Mouse (Mus musculus): ENCODE measurements around the gene Slco1c1. TPM values are rescaled to one million over a fixed set of nuclear protein-coding genes. Genes with fewer than 3 reads are reported as not detected.

Gene Slco1c1
- polyA plus RNA-seq, 1 experiment from 2014 or later: not detected

GRCm38 (mm10) chr6:141597037-141597436 is 72.9 kb downstream of the Slco1c1 start:
- no peak overlapping the region for H3K27ac ChIP-seq
- WGBS (ENCODE audit: insufficient replicate concordance): 89% methylated on average over 2 of the region's 2 CpGs
- H3K4me1 ChIP-seq: no peaks in the 10 kb centered on the region
- H3K9me3 ChIP-seq (replicated peaks): 0 out of 2 replicates have a peak, but pooled peaks cover 8% of the 10 kb centered on the region
- H3K36me3 ChIP-seq: no peaks in the 10 kb centered on the region
- ATAC-seq: no peak
- H3K9ac ChIP-seq: no peak overlapping the region
- no peak overlapping the region for H3K4me3 ChIP-seq
- H3K27me3 ChIP-seq (replicated peaks): no peaks in the 10 kb centered on the region
- no peak overlapping the region for H3K4me2 ChIP-seq

DNA sequence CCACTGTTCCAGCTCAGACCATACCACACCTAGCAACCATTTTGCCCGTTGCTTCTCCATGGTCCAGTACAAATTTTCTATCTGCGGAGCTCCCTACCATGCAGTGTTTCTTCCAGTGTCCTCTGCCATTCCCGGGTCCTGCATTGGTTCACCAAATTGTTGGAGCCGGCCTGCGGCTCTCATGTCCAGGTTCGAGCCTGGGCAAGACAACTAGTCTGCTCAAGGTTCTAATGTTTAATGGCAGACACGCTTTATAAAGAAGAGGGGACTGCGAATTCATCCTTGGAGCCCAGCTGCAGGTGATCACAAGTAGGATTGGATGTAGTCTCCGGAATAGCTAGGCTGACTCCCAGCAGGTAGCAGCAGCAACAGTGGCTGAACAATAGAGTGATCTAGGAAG is 76.8 kb downstream of the Slco1c1 start:
- WGBS (ENCODE audit: insufficient replicate concordance): 51% methylated on average over 9 of the region's 9 CpGs
- no peak overlapping the region for H3K9ac ChIP-seq
- ATAC-seq: no peak
- H3K36me3 ChIP-seq: no peaks in the 10 kb centered on the region
- no peaks in the 10 kb centered on the region for H3K4me1 ChIP-seq
- no peak overlapping the region for H3K4me3 ChIP-seq
- H3K4me2 ChIP-seq: no peak overlapping the region
- H3K27me3 ChIP-seq (replicated peaks): no peaks in the 10 kb centered on the region
- no peak overlapping the region for H3K27ac ChIP-seq
- H3K9me3 ChIP-seq (replicated peaks): 0 out of 2 replicates have a peak, but pooled peaks cover 8% of the 10 kb centered on the region

DNA sequence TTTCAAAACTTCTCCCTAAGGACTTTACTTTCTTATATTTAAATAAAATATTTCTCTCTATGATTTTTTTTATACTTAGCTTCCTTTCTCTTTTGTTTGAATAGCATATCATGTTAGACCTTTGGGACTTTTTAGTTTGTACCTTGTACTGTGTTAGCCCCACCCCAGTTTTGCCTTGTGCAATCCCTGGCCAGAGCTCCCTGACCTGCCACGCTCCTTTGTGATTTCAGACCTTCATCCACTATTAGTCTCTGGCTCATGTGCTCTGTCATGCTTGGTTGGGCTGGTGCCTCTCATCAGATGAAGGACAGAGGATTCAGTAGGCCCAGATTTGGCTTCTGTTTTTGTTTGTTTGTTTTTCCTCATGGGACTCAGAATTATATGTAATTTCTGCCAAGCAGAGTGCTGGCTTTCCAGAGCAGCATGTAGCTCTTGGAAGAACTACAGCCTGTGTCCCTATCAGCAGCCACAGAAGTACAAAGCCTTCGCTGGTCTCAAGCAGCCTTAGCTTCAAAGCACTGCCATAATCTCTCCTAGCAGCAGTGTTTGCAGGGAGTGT is 86.6 kb downstream of the Slco1c1 start:
- 48% methylated on average over 2 of the region's 2 CpGs for WGBS (ENCODE audit: insufficient replicate concordance)
- Histone ChIP-seq H3K9me3 (replicated peaks) (no peaks in the 10 kb centered on the region), H3K4me3 (no peak overlapping the region), H3K9ac (no peak overlapping the region), H3K4me2 (no peak overlapping the region), H3K36me3 (no peaks in the 10 kb centered on the region), H3K27ac (no peak overlapping the region), H3K27me3 (replicated peaks) (no peaks in the 10 kb centered on the region), H3K4me1 (no peaks in the 10 kb centered on the region)
- no peak for ATAC-seq

DNA sequence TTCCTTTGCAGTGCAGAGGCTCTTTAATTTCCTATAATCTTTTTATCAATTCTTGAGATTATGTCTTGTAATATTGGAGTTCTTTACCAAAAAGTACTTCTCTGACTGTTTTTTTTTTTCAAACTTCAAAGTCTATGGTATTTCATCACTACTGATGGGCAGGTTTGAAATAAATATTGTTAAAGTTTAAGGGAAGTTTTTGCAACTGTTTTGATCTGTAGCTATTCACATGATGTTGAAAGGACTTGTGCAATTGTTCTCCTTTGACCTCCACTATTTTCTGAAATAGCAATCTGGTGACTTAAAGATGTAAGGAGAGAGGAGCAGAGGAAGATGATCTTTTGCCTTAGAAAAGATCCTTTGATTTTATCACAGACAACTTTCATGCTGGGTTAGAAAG is 89.8 kb downstream of the Slco1c1 start:
- Histone ChIP-seq H3K4me1 (no peaks in the 10 kb centered on the region), H3K27me3 (replicated peaks) (no peaks in the 10 kb centered on the region), H3K36me3 (no peaks in the 10 kb centered on the region), H3K27ac (no peak overlapping the region), H3K9me3 (replicated peaks) (no peaks in the 10 kb centered on the region), H3K9ac (no peak overlapping the region), H3K4me3 (no peak overlapping the region), H3K4me2 (no peak overlapping the region)
- ATAC-seq: no peak

DNA sequence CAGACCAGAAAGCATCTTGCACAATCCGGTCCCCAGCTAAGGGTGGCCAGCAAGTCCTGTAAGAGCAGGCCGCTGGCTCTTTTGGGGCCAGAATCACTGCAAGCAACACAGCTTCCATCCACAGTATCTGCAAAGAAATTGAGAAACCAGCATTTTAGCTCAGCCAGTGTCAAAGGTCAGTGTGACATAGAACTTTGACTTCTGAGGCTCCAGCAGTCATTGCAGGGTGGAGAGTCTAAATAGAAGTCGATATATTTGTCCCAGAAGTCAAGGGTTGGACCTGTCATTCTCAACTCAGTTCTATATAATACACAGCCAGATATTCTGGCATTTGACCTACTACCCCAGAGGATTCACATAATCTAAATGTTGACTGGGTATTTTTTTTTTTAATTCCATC is 91.2 kb downstream of the Slco1c1 start:
- Histone ChIP-seq H3K9ac (no peak overlapping the region), H3K27me3 (replicated peaks) (no peaks in the 10 kb centered on the region), H3K27ac (no peak overlapping the region), H3K4me3 (no peak overlapping the region), H3K9me3 (replicated peaks) (no peaks in the 10 kb centered on the region), H3K36me3 (no peaks in the 10 kb centered on the region), H3K4me2 (no peak overlapping the region), H3K4me1 (no peaks in the 10 kb centered on the region)
- WGBS (ENCODE audit: insufficient replicate concordance): 71% methylated on average over 3 of the region's 3 CpGs
- ATAC-seq: no peak

Other genes with a start within 250 kb of the Slco1c1 start
- 0.13 TPM in 1 of 2 replicates, not detected in the other for gene Slco1b2, start 105.2 kb downstream of the Slco1c1 start, polyA plus RNA-seq (2016; fragmentation: Nextera tagmentation; extraction: Ambion mirVana)
- gene Gm5724, start 249.4 kb downstream of the Slco1c1 start, polyA plus RNA-seq (2016; fragmentation: Nextera tagmentation; extraction: Ambion mirVana): not detected in 2 replicates

All from liver, embryonic 12.5 days (tissue).